Mouse (Mus musculus): ENCODE data around the gene Rnf166. TPM values are rescaled to one million over a fixed set of nuclear protein-coding genes. Genes with fewer than 3 reads are reported as not detected.

Gene Rnf166
- polyA plus RNA-seq, 1 experiment from 2014 or later = 51.3 TPM

DNA sequence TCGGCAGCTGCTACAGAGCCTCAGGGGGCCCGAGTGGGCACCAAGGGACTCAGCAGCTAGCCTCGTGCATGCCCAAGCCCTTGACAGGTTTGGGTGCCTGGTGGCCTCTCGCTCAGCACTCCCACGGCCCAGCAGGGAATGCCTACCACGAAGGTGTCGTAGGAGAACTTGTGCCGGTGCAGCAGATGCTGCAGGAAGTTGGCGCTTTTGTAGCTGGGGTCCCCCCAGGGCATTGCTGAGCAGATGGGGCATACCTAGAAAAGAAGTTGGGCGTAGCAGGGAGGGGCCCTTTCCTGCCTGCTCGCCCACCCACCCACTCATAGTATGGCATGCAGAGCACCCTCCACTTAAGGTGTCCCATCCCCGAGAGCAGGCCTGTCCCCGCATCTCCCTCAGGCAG is 8.0 kb downstream of the Rnf166 start:
- Histone ChIP-seq H3K4me2 (no peak overlapping the region), H3K9me3 (no peaks in the 10 kb centered on the region), H3K27me3 (peaks cover 4% of the 10 kb centered on the region), H3K4me1 (peaks cover 5% of the 10 kb centered on the region; the same call in 1 of the 2 replicates), H3K4me3 (no peak overlapping the region), H3K27ac (no peak overlapping the region), H3K9ac (no peak overlapping the region), H3K36me3 (peaks cover 68% of the 10 kb centered on the region)
- no peak for ATAC-seq (ENCODE audit: insufficient number of reproducible peaks, insufficient read depth, low FRiP score, low TSS enrichment, low read depth)
- whole genome bisulfite sequencing = 88% methylated on average over 13 of the region's 13 CpGs

DNA sequence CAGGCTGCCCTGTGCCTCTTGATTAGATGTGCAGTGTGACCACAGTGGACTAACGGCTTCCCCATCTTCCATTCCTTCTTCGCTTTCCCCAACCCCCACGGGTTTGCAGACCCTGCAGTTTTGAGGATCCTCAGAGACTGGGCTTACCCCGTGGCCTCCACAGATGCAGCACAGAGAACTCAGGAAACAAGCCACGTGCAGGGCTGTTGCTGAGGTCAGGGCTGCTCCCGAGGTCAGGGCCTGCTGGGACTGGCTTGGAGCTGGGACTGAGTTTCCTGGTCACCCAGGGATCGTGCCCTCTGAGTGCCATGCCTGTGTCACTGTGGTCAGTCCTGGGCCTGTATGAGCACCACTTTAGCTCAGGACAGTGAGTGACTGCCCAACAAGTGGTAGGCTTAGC is 10.9 kb downstream of the Rnf166 start:
- no peak overlapping the region for H3K4me3 ChIP-seq
- peaks cover 22% of the 10 kb centered on the region for H3K4me1 ChIP-seq
- 70% methylated on average over 7 of the region's 7 CpGs for WGBS
- ATAC-seq (ENCODE audit: insufficient number of reproducible peaks, insufficient read depth, low FRiP score, low TSS enrichment, low read depth) = no peak
- H3K9me3 ChIP-seq = no peaks in the 10 kb centered on the region
- peaks cover 33% of the 10 kb centered on the region for H3K27me3 ChIP-seq
- peaks cover 50% of the 10 kb centered on the region for H3K36me3 ChIP-seq
- H3K4me2 ChIP-seq = no peak overlapping the region
- H3K27ac ChIP-seq = no peak overlapping the region
- H3K9ac ChIP-seq = no peak overlapping the region

DNA sequence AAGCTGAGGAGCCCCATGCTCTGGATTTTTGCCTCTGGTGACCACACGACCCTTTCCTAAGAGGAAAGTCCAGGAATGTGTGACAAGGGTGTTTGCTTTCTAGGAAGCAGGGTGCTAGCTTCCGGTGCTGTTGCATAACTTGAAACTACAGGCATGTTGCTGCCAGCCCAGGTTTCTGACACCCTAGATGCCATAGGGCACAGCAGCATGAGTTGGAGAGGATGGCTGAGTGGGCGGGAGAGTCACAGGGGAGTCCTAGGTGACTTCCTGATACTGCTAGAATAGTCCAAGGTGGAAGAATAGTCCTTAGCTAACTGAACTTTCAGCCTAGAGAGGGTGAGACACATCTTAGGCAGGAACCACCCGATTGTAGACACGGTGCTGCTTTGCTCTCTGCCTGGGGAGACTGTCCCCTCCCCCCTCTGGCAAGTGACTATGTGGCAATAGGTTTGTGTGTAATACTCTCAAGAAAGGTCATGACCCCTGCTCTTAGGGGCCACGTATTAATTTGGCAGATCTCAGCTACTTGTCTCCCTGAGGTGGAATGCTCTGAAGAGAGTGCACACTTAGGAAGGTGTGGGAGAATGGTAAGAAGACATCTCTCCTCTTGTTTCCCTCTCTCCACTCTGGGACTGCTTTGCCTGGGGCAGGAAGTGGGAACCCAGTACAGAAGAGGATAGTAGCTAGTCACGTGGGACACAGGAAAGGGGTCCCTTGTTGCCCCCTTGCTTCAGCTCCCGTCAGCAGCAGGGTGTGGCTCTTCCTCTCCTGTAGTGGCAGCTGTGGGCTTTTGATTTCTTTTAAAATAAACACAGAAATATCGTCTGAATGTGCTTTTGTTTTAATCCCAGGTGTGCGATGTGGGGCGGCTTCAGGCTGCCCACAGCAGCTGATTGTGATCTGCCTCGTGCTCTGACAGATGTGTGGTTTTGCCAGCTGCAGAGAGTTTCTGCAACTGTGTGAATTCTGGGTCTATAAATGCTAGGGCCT is 11.9 kb downstream of the Rnf166 start:
- Histone ChIP-seq H3K4me1 (peaks cover 27% of the 10 kb centered on the region), H3K4me3 (no peak overlapping the region), H3K9me3 (no peaks in the 10 kb centered on the region), H3K27me3 (peaks cover 43% of the 10 kb centered on the region), H3K9ac (no peak overlapping the region), H3K27ac (no peak overlapping the region), H3K4me2 (no peak overlapping the region), H3K36me3 (peaks cover 43% of the 10 kb centered on the region)
- no peak for ATAC-seq (ENCODE audit: insufficient number of reproducible peaks, insufficient read depth, low FRiP score, low TSS enrichment, low read depth)
- 39% methylated on average over 12 of the region's 12 CpGs for WGBS

DNA sequence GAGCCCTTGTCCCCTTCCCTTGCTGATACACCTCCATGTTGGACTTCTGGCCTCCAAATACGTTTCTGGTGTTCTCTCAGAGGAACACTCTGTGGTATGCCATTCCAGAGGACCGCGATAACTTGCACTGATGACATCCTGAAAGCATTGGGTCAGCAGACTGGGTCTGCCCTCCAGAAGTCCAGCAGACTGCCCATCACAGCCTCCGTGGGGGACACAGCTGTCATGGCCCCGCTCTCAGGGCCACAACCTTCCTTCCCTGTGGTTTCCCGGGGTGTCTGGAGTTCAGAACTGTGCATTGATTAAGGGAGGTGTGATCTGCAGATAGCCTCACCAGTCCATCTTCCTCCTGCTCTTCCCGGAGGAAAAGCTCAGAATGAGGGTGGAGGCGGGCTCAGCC is 13.4 kb downstream of the Rnf166 start:
- no peak overlapping the region for H3K4me2 ChIP-seq
- ATAC-seq (ENCODE audit: insufficient number of reproducible peaks, insufficient read depth, low FRiP score, low TSS enrichment, low read depth) = no peak
- H3K4me1 ChIP-seq = peaks cover 27% of the 10 kb centered on the region
- H3K9me3 ChIP-seq = no peaks in the 10 kb centered on the region
- no peak overlapping the region for H3K27ac ChIP-seq
- 79% methylated on average over 8 of the region's 8 CpGs for WGBS
- peaks cover 28% of the 10 kb centered on the region for H3K36me3 ChIP-seq
- no peak overlapping the region for H3K9ac ChIP-seq
- H3K4me3 ChIP-seq = no peak overlapping the region
- peaks cover 57% of the 10 kb centered on the region for H3K27me3 ChIP-seq

DNA sequence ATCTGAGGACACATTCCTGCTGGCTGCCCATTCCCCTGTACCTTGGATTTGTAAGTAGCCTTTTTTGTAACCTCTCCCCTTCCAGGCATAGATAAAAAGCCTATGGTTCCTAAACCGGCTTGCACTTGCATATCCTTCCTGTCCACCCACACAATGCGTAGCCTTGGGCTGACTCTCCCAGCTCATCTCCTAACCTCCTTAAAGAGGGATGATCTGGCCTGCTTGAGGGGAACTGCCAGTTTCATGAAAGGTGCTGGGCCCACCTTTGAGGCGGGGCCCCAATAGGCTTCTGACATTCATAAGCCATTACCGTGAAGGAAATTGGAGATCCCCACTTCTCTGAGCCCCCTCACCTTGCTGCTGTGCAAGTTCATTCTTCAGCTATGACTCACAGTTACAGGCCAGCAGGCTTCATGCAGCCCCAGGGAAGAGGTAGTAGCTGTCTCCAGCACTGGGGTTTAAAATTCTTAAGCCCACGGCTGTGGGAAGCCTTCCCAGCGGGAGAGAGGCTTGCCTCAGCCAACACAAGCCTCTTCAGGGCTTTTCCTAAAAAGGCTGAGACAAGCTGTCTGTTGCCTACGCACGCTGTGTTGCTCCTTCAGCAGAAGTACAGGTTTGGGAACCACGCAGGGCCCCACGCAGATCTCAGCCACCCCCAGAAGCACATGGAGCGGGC is 14.3 kb downstream of the Rnf166 start:
- Histone ChIP-seq H3K9ac (no peak overlapping the region), H3K27me3 (peaks cover 64% of the 10 kb centered on the region), H3K4me2 (no peak overlapping the region), H3K9me3 (no peaks in the 10 kb centered on the region), H3K4me1 (peaks cover 27% of the 10 kb centered on the region), H3K36me3 (peaks cover 19% of the 10 kb centered on the region), H3K4me3 (no peak overlapping the region), H3K27ac (no peak overlapping the region)
- no peak for ATAC-seq (ENCODE audit: insufficient number of reproducible peaks, insufficient read depth, low FRiP score, low TSS enrichment, low read depth)
- 50% methylated on average over 11 of the region's 11 CpGs for WGBS

DNA sequence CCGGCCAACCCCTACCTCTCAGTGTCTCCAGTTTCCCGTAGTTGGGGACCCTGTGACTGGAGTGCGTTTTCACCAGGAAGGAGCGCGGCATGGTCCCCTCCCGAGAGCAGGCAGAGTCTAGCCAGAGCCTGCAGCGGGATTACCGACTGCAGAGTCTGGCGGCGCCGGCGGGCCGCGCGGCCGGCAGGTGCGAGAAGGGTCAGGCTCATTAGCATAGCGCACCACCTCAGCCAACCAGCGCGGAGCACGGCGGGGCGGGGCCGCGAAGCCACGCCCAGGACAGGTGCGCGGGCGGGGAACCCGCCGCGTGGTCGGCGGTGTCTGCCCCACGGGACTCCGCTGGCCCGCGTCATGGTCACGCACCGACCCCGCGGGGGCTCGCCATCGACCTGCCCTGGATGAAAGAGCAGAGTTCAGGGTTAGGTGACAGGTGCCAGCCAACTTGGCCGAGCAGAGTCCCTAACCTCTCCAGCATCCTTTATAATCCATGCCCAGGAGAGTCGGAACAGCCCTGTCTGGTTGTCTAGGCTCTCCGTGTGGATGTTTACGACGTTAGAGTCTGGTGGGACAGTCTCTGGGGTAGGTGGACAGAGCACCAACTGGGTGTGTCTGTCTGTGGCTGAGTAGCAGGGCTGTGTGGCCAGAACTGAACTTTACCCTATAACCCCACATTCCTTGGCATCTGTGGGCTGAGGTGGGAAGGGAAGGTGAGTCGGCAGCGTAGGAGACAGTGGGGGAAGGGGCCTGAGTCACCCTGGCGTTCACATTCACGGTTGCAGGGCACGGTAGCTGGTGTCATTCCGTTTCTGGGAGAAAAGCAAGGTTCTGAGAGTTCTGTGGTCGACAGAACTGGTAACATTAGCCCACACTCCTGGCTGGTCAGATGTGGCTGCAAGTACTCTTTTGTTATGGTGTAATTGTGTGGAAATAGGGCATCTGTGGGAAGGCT is 15.1 kb downstream of the Rnf166 start, which contains the start of gene Snai3:
Snai3 (minus strand) TSS at position 210 of the 949 bp plus-strand sequence.
- Histone ChIP-seq H3K4me1 (peaks cover 27% of the 10 kb centered on the region), H3K27ac (no peak within 1 kb of the TSS), H3K27me3 (peaks cover 70% of the 10 kb centered on the region), H3K4me2 (peak within 1 kb of the TSS; percentile 56), H3K9ac (peak within 1 kb of the TSS; percentile 37; the same call in 1 of the 2 replicates), H3K9me3 (no peaks in the 10 kb centered on the region), H3K4me3 (peak within 1 kb of the TSS; percentile 28), H3K36me3 (peaks cover 11% of the 10 kb centered on the region)
- ATAC-seq (ENCODE audit: insufficient number of reproducible peaks, insufficient read depth, low FRiP score, low TSS enrichment, low read depth) = peak; percentile 60; the same call in 1 of the 2 replicates
- 2% methylated on average over 56 of the region's 56 CpGs for WGBS

DNA sequence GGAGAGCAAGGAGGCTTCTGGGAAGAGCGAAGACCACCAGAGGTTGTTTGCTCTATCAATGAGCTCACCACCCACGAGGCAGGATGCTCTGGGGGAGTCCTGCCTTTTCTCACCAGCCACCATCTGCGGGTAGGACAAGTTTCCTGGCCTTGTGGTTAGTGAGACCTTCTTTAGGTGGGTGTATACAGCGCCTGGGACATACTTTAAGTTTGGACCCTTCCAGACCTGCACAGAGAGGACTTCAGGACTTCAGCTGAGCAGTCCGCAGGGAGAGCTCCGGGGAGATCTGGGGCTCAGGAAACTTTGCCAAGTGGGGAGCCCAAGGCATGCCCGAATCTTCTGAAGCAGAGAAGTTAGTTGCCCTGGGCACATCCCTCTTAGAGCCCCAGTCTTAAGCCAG is 15.9 kb downstream of the Rnf166 start:
- Histone ChIP-seq H3K9me3 (no peaks in the 10 kb centered on the region), H3K27ac (no peak overlapping the region), H3K4me2 (peak overlapping the region; percentile 56), H3K36me3 (peaks cover 3% of the 10 kb centered on the region; the same call in 1 of the 2 replicates), H3K27me3 (peaks cover 70% of the 10 kb centered on the region), H3K9ac (peak overlapping the region; percentile 37; the same call in 1 of the 2 replicates), H3K4me1 (peaks cover 27% of the 10 kb centered on the region), H3K4me3 (peak overlapping the region; percentile 28)
- 24% methylated on average over 7 of the region's 7 CpGs for WGBS
- ATAC-seq (ENCODE audit: insufficient number of reproducible peaks, insufficient read depth, low FRiP score, low TSS enrichment, low read depth) = no peak

DNA sequence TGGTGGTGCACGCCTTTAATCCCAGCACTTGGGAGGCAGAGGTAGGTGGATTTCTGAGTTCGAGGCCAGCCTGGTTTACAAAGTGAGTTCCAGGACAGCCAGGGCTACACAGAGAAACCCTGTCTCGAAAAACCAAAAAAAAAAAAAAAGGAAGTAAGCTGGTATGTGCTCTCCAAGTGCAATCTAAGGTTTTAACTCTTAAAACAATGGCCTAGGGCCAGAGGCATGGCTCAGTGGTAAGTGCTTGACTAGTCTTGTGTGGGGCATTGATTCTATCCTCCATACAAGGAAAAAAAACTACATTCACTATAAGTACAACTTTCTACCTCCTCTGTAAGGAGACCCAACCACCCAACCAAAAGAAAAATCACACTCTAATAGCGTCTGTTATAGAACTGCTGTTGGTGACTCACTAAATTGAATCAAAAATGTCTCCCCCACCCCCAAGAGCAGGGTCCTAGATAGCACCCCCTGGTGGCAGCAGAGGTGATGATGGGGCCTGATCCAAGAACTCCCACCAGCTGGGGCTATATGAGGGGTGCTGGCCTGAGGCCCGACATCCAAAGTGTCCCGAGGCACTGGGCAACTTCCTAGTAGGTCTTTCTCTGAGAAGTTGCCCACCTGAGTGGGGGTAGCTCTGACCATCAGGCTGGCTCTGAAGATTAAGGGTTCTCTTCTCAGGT is 16.5 kb downstream of the Rnf166 start:
- H3K4me1 ChIP-seq = peaks cover 27% of the 10 kb centered on the region
- no peak for ATAC-seq (ENCODE audit: insufficient number of reproducible peaks, insufficient read depth, low FRiP score, low TSS enrichment, low read depth)
- no peak overlapping the region for H3K4me3 ChIP-seq
- 61% methylated on average over 6 of the region's 6 CpGs for whole genome bisulfite sequencing
- H3K4me2 ChIP-seq = peak overlapping the region; percentile 56; the same call in 1 of the 2 replicates
- no peaks in the 10 kb centered on the region for H3K9me3 ChIP-seq
- no peaks in the 10 kb centered on the region for H3K36me3 ChIP-seq
- no peak overlapping the region for H3K27ac ChIP-seq
- no peak overlapping the region for H3K9ac ChIP-seq
- peaks cover 70% of the 10 kb centered on the region for H3K27me3 ChIP-seq

DNA sequence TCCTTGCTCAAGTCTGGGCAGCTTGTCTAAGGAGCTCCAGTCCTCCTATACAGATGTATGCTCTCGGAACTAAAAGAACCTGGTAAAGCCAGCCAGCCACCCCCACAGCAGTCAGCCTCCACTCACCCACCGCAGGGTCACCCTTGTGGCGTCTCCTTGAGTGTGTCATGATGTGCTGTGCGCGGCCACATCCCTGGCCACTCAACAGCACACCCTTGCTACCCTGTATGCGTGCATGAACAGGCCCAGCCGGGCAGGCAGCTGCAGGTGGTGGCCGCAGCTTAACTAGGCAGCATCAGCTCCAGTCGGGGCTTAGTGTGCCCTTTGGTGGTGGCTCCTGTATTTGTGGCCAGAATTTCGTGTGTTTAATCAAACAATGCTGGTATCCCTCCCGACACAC is 18.7 kb downstream of the Rnf166 start:
- Histone ChIP-seq H3K4me2 (no peak overlapping the region), H3K9ac (no peak overlapping the region), H3K27me3 (peaks cover 60% of the 10 kb centered on the region), H3K9me3 (no peaks in the 10 kb centered on the region), H3K27ac (no peak overlapping the region), H3K36me3 (no peaks in the 10 kb centered on the region), H3K4me1 (peaks cover 22% of the 10 kb centered on the region), H3K4me3 (no peak overlapping the region)
- no peak for ATAC-seq (ENCODE audit: insufficient number of reproducible peaks, insufficient read depth, low FRiP score, low TSS enrichment, low read depth)
- WGBS = 66% methylated on average over 11 of the region's 11 CpGs

DNA sequence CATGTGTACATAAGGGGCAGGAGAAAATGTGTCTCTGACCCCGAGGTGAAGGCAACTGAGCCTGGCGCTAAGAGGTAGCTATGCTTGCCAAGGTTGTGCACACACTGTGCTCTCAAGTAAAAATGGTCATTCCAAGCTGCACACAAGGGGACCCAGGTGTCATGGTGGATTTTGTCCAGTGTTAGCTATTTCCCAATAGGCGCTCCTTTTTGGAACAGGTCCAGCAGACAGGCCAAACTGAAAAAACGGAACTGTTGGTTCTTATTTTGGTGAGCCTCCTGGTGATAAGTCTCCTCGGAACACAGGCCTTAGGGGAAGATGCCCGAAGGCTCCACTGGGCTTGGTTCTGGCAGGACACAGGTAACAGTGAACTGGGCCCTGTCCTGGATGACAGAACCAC is 21.5 kb downstream of the Rnf166 start:
- no peaks in the 10 kb centered on the region for H3K36me3 ChIP-seq
- no peak for ATAC-seq (ENCODE audit: insufficient number of reproducible peaks, insufficient read depth, low FRiP score, low TSS enrichment, low read depth)
- no peak overlapping the region for H3K4me2 ChIP-seq
- no peak overlapping the region for H3K9ac ChIP-seq
- H3K4me1 ChIP-seq = no peaks in the 10 kb centered on the region
- no peak overlapping the region for H3K27ac ChIP-seq
- H3K4me3 ChIP-seq = no peak overlapping the region
- 86% methylated on average over 6 of the region's 6 CpGs for WGBS
- H3K9me3 ChIP-seq = no peaks in the 10 kb centered on the region
- peaks cover 32% of the 10 kb centered on the region for H3K27me3 ChIP-seq
